Mouse (Mus musculus) embryonic stem cell, embryonic (primary cell): ENCODE results near the gene H2afv.

Experiments used
- CTCF ChIA-PET, 4 experiments: fragments of 300-600 bp in 2 of 4; fragments of 350-600 bp in 2 of 4; sonication (Branson Sonifier 250); formaldehyde crosslinking; loops; one replicate each; lab custom pipeline; 2022; ENCODE audit warnings: inconsistent platforms in 2 of 4; lab: Charles Lee
- POLR2A ChIA-PET, 4 experiments: fragments of 300-600 bp in 2 of 4; fragments of 350-600 bp in 2 of 4; sonication (Branson Sonifier 250); formaldehyde crosslinking; loops; one replicate each; lab custom pipeline; 2022; ENCODE audit warnings: antibody characterized with exemption in 4 of 4, inconsistent platforms in 1 of 4; lab: Charles Lee

H2afv gene

GRCm38 (mm10) chr11:6393866-6394265, 50.4 kb downstream of the H2afv start:
- CTCF ChIA-PET, result no interaction called here
- POLR2A ChIA-PET, result interaction anchor here in 2 of 4 experiments (0.5 to 4.8 kb wide), 6 partner anchors 8 to 235 kb away, joined by 3 to 32 read pairs (median 6); no protein-coding TSS in a partner anchor

GRCm38 (mm10) chr11:6392857-6393256, 51.4 kb downstream of the H2afv start:
- CTCF ChIA-PET, result interaction anchor here in 3 of 4 experiments (1.0 to 2.3 kb wide), 4 partner anchors 8 to 19 kb away, joined by 3 to 11 read pairs (median 4); no protein-coding TSS in a partner anchor
- POLR2A ChIA-PET, result interaction anchor here in 3 of 4 experiments (0.5 to 4.8 kb wide), 7 partner anchors 9 to 115 kb away, joined by 3 to 32 read pairs (median 6); no protein-coding TSS in a partner anchor

- CTCF ChIA-PET, result interaction anchor here in 3 of 4 experiments (1.2 to 2.3 kb wide), 6 partner anchors 9 to 237 kb away, joined by 3 to 11 read pairs (median 4); no protein-coding TSS in a partner anchor
- POLR2A ChIA-PET, result interaction anchor here in 3 of 4 experiments (0.5 to 4.8 kb wide), 21 partner anchors 8 to 450 kb away, joined by 3 to 32 read pairs (median 4); no protein-coding TSS in a partner anchor
Measured at GRCm38 (mm10) chr11:6391516-6392276, 52.5 kb downstream of the H2afv start.

GRCm38 (mm10) chr11:6390376-6391053, 53.7 kb downstream of the H2afv start:
- POLR2A ChIA-PET, result interaction anchor here in 3 of 4 experiments (0.6 to 4.8 kb wide), 27 partner anchors 10 to 1764 kb away, joined by 3 to 32 read pairs (median 6); partner anchors contain the start of gene Ppia (in 1 of the 3)
- CTCF ChIA-PET, result interaction anchor here (0.6 to 2.3 kb wide), 9 partner anchors 12 to 238 kb away, joined by 3 to 11 read pairs (median 3); no protein-coding TSS in a partner anchor

GRCm38 (mm10) chr11:6389483-6389921, 54.7 kb downstream of the H2afv start:
- ChIA-PET CTCF (interaction anchor here (0.6 to 2.3 kb wide), 7 partner anchors 13 to 120 kb away, joined by 3 to 11 read pairs (median 6); no protein-coding TSS in a partner anchor), POLR2A (interaction anchor here (0.6 to 4.8 kb wide), 22 partner anchors 10 to 955 kb away, joined by 3 to 32 read pairs (median 7); partner anchors contain the start of gene Ppia (in 1 of the 4))

GRCm38 (mm10) chr11:6388726-6389413, 55.4 kb downstream of the H2afv start, which contains the start of gene Zmiz2:
Gene Zmiz2, plus strand, starts transcription at chr11:6389074.
- CTCF ChIA-PET, result interaction anchor here in 3 of 4 experiments (0.6 to 1.2 kb wide), 5 partner anchors 14 to 277 kb away, joined by 3 to 21 read pairs (median 4); no protein-coding TSS in a partner anchor
- POLR2A ChIA-PET, result interaction anchor here (0.6 to 3.8 kb wide), 24 partner anchors 11 to 954 kb away, joined by 3 to 15 read pairs (median 4); partner anchors contain the start of gene Ppia (in 1 of the 4)

GRCm38 (mm10) chr11:6388126-6388725, 56.0 kb downstream of the H2afv start:
- POLR2A ChIA-PET, result interaction anchor here in 3 of 4 experiments (0.6 to 1.6 kb wide), 15 partner anchors 17 to 801 kb away, joined by 3 to 10 read pairs (median 3); no protein-coding TSS in a partner anchor
- CTCF ChIA-PET, result interaction anchor here in 2 of 4 experiments (0.7 to 1.0 kb wide), 2 partner anchors 23 to 276 kb away, joined by 3 to 21 read pairs; no protein-coding TSS in a partner anchor

- ChIA-PET POLR2A (interaction anchor here in 2 of 4 experiments (0.6 to 1.5 kb wide), 5 partner anchors 8 to 39 kb away, joined by 3 to 5 read pairs (median 3); no protein-coding TSS in a partner anchor), CTCF (interaction anchor here in 1 of 4 experiments (0.9 kb wide), 1 partner anchor 29 kb away, joined by 4 read pairs; no protein-coding TSS in a partner anchor)
Measured at GRCm38 (mm10) chr11:6380916-6381315, 63.3 kb downstream of the H2afv start.
